Mouse (Mus musculus): ENCODE data around the gene Lrrc66.

DNA sequence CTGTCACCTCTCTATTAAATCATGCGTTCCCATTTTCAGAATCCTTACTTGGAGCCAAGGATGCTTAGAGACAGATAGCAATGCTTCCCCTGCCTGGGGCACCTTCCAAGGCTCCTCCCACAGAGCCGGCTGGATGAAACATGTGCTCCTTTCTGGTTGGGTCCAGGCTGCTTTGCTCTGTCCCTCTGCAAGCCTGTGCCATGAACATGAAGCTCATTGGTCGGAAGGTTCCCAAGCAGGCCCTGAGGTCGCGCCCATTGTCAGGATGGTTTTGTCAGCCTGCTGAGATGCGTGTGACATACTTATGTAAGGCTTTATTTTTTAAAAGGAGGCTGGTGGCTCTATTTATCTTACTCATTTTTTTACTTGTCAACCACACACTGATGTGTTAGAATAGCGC, 55.6 kb downstream of the Lrrc66 start:
- TF ChIP-seq CTCF (IDR thresholded peaks at IDR 0.05; ENCODE audit: borderline replicate concordance, insufficient read depth, low read length) (no peak), POLR2A (IDR thresholded peaks at IDR 0.05; ENCODE audit: low read depth, low read length) (no peak)
